Mouse (Mus musculus): ENCODE data around the gene Khnyn. TPM values are rescaled to one million over a fixed set of nuclear protein-coding genes. Genes with fewer than 3 reads are reported as not detected.

The Khnyn gene
- 7.3 and 9.3 TPM in 2 replicates for polyA plus RNA-seq (2015; fragmentation: Nextera tagmentation; extraction: Ambion mirVana)

DNA sequence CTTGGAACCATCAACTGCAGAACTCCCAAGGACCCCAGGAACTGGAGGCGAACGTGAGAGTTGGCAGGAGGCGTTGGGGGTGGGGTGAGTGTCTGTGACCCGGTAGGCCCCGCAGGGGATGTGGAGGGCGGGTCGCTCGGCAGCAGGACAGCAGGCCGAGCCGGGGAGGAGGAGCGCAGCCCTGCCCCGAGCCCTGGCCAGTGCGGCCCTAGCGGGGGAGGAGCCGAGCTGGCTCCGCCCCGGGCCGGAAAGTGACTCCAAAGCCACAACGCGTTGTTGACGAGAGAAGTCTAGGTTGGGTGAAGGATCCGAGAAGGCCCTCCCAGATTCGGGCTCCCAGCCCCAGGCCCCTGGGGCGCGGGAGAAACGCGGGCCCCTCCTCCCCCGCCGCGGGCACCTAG lies at the start of gene Khnyn:
Gene Khnyn, plus strand, starts transcription at position 235 of the 401 bp plus-strand sequence.

DNA sequence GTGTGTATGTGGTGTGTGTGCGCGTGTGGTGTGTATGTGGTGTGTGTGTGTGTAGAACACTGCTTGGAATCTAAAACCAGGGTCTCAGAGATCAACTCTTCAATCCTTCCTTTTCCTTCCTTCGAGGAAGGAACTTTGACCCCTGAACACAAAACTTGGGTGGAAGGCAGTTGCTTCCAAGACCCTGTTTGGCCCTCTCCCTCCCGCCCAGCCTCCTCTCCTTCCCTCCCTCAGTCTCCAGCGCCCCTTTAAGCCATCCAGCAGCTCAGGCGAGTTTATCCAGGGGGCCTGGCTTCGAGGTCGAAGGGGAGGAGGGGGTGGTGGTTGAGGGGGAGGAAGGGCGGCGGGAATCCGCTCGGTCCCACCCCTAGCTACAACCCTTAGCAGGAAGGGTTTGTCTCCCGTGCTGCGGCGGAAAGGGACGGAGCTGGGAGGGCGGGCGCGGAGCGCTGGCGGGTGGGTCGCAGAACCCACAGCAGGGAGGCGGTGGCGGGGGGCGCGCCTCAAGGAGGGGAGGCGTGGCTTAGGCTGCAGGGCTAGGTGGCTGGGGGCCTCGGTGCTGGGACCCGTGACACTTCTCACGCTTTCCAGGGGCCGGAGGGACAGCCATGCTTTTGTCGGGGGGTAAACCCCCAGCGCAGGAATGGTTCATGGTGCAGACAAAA lies 31.0 kb upstream of the Khnyn start, which contains the start of gene Nynrin:
Gene Nynrin, plus strand, starts transcription at position 390 of the 665 bp plus-strand sequence.

DNA sequence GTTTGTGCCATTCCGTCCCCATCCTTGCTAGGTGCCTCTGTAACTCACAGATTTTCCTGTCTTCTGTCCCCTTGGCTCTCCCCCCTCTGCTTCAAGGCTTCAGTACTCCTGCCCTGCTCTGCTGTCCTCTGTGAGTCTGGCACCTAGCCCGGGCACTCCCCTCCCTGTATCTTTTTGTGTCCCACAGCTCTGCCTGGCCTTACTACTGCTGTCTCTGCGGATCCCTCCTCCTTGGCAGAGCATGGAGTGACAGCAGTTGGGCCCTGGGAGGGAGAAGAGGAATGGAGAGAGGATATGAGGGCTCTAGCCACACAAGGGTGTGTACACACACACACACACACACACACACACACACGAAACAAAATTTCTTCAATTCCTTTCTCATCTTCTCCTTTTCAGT lies 581 bp upstream of the Khnyn start, which contains the start of gene Cbln3:
Gene Cbln3, minus strand, starts transcription at position 227 of the 400 bp plus-strand sequence.

DNA sequence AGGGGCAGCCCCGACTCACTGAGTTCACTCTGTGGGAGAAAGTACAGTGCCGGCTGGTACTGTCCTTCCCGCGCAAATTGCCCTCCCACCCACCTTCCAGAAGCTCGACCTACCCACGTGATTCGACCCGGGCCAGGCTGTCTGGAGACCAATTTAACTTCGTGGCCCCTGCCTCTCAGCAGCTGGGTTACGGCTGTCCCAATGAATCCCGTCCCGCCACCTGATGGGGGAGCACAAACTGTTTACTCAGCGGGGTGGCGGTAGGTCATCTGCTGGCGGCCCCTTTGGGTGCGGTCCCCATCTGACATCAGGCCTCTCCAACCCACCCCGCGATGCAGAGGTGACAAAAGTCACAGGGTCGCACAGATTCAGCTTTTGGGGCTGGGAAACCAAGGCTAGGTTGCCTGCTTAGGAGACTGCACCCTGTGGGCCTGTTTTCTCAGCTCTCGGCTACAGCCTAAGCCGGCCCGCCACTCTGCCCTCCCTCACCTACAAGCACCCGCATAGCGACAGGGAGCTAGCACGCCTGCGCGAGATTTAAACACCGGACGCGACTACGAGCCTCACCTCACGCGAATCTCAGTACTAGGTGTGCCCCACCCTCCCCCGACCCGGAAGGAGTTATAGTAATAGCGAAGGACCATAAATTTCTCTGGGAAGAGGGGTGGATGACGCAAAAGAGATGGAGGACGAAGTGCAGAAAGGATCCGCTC lies 15.1 kb downstream of the Khnyn start, which contains the start of gene Sdr39u1:
Gene Sdr39u1, minus strand, starts transcription at position 593 of the 713 bp plus-strand sequence.

DNA sequence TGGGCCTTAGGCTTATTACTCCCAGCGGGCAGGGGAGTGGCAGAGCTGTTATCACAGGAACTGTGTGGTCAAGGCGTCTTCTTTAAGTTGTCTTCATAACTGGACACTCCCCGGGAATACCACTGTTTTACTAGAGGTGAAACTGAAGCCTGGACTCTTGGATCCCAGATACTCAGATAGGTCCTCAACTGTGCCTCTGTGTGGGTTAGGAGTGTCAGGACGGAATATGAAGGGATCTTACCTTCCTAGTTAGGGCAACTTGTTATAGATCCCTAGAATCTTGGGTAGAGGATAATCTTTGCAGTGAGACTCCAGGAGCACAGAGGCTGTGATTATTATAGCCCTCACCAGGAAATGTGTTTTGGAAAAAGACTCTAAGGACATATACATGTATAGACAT lies 59.8 kb downstream of the Khnyn start, which contains the start of gene Cma1:
Gene Cma1, minus strand, starts transcription at position 101 of the 400 bp plus-strand sequence.

Other genes with a start within 250 kb of the Khnyn start
- gene Ipo4, start 249.0 kb upstream of the Khnyn start, polyA plus RNA-seq (2015; fragmentation: Nextera tagmentation; extraction: Ambion mirVana): 41.9 and 52.7 TPM in 2 replicates
- 1.0 and 3.3 TPM in 2 replicates for gene Gm49378, start 247.1 kb upstream of the Khnyn start, polyA plus RNA-seq (2015; fragmentation: Nextera tagmentation; extraction: Ambion mirVana)
- 65.2 and 103 TPM in 2 replicates for gene Tm9sf1, start 241.1 kb upstream of the Khnyn start, polyA plus RNA-seq (2015; fragmentation: Nextera tagmentation; extraction: Ambion mirVana)
- 0.77 and 0.95 TPM in 2 replicates for gene Tssk4, start 234.8 kb upstream of the Khnyn start, polyA plus RNA-seq (2015; fragmentation: Nextera tagmentation; extraction: Ambion mirVana)
- 63.2 and 95.3 TPM in 2 replicates for gene Mdp1, start 224.4 kb upstream of the Khnyn start, polyA plus RNA-seq (2015; fragmentation: Nextera tagmentation; extraction: Ambion mirVana)
- 30.6 and 43.5 TPM in 2 replicates for gene Gmpr2, start 213.0 kb upstream of the Khnyn start, polyA plus RNA-seq (2015; fragmentation: Nextera tagmentation; extraction: Ambion mirVana)
- 635 and 779 TPM in 2 replicates for gene Nedd8, start 212.8 kb upstream of the Khnyn start, polyA plus RNA-seq (2015; fragmentation: Nextera tagmentation; extraction: Ambion mirVana)
- 16.5 and 25.7 TPM in 2 replicates for gene Tinf2, start 203.1 kb upstream of the Khnyn start, polyA plus RNA-seq (2015; fragmentation: Nextera tagmentation; extraction: Ambion mirVana)
- gene Tgm1, start 171.0 kb upstream of the Khnyn start, polyA plus RNA-seq (2015; fragmentation: Nextera tagmentation; extraction: Ambion mirVana): 0.47 and 1.2 TPM in 2 replicates
- 15.1 and 23.2 TPM in 2 replicates for gene Rabggta, start 162.7 kb upstream of the Khnyn start, polyA plus RNA-seq (2015; fragmentation: Nextera tagmentation; extraction: Ambion mirVana)
- gene Dhrs1, start 139.3 kb upstream of the Khnyn start, polyA plus RNA-seq (2015; fragmentation: Nextera tagmentation; extraction: Ambion mirVana): 69.6 and 82.1 TPM in 2 replicates
- gene Nop9, start 139.3 kb upstream of the Khnyn start, polyA plus RNA-seq (2015; fragmentation: Nextera tagmentation; extraction: Ambion mirVana): 14.2 and 22.9 TPM in 2 replicates
- 2.3 and 3.7 TPM in 2 replicates for gene Cideb, start 126.5 kb upstream of the Khnyn start, polyA plus RNA-seq (2015; fragmentation: Nextera tagmentation; extraction: Ambion mirVana)
- 0.11 and 0.75 TPM in 2 replicates for gene Ltb4r2, start 123.5 kb upstream of the Khnyn start, polyA plus RNA-seq (2015; fragmentation: Nextera tagmentation; extraction: Ambion mirVana)
- gene Ltb4r1, start 119.0 kb upstream of the Khnyn start, polyA plus RNA-seq (2015; fragmentation: Nextera tagmentation; extraction: Ambion mirVana): 1.4 and 1.9 TPM in 2 replicates
- 3.7 and 4.4 TPM in 2 replicates for gene Adcy4, start 100.9 kb upstream of the Khnyn start, polyA plus RNA-seq (2015; fragmentation: Nextera tagmentation; extraction: Ambion mirVana)
- 9.4 and 11.5 TPM in 2 replicates for gene Ripk3, start 96.1 kb upstream of the Khnyn start, polyA plus RNA-seq (2015; fragmentation: Nextera tagmentation; extraction: Ambion mirVana)
- gene Nfatc4, start 61.8 kb upstream of the Khnyn start, polyA plus RNA-seq (2015; fragmentation: Nextera tagmentation; extraction: Ambion mirVana): 12.6 and 13.1 TPM in 2 replicates
- 5.9 and 6.6 TPM in 2 replicates for gene Nynrin, start 30.9 kb upstream of the Khnyn start, polyA plus RNA-seq (2015; fragmentation: Nextera tagmentation; extraction: Ambion mirVana)
- gene Cbln3, start 555 bp upstream of the Khnyn start, polyA plus RNA-seq (2015; fragmentation: Nextera tagmentation; extraction: Ambion mirVana): 0.28 and 0.29 TPM in 2 replicates
- gene Sdr39u1, start 15.3 kb downstream of the Khnyn start, polyA plus RNA-seq (2015; fragmentation: Nextera tagmentation; extraction: Ambion mirVana): 55.6 and 63.8 TPM in 2 replicates
- 45.9 and 61.2 TPM in 2 replicates for gene Cma1, start 59.7 kb downstream of the Khnyn start, polyA plus RNA-seq (2015; fragmentation: Nextera tagmentation; extraction: Ambion mirVana)
- not detected in 2 replicates for gene Cma2, start 66.0 kb downstream of the Khnyn start, polyA plus RNA-seq (2015; fragmentation: Nextera tagmentation; extraction: Ambion mirVana)
- not detected in 2 replicates for gene Mcpt1, start 133.0 kb downstream of the Khnyn start, polyA plus RNA-seq (2015; fragmentation: Nextera tagmentation; extraction: Ambion mirVana)
- not detected in 2 replicates for gene Mcpt9, start 145.5 kb downstream of the Khnyn start, polyA plus RNA-seq (2015; fragmentation: Nextera tagmentation; extraction: Ambion mirVana)
- 0.12 TPM in 1 of 2 replicates, not detected in the other for gene Mcpt2, start 157.1 kb downstream of the Khnyn start, polyA plus RNA-seq (2015; fragmentation: Nextera tagmentation; extraction: Ambion mirVana)
- gene Mcpt4, start 177.4 kb downstream of the Khnyn start, polyA plus RNA-seq (2015; fragmentation: Nextera tagmentation; extraction: Ambion mirVana): 3.6 and 6.1 TPM in 2 replicates
- 0.30 and 0.81 TPM in 2 replicates for gene Mcpt8, start 200.3 kb downstream of the Khnyn start, polyA plus RNA-seq (2015; fragmentation: Nextera tagmentation; extraction: Ambion mirVana)
- gene Ctsg, start 217.6 kb downstream of the Khnyn start, polyA plus RNA-seq (2015; fragmentation: Nextera tagmentation; extraction: Ambion mirVana): 2.7 and 3.5 TPM in 2 replicates
- not detected in 2 replicates for gene Gzme, start 235.7 kb downstream of the Khnyn start, polyA plus RNA-seq (2015; fragmentation: Nextera tagmentation; extraction: Ambion mirVana)
- gene Gzmd, start 247.7 kb downstream of the Khnyn start, polyA plus RNA-seq (2015; fragmentation: Nextera tagmentation; extraction: Ambion mirVana): not detected in 2 replicates

All from adrenal gland, postnatal 0 days (tissue).